Mouse (Mus musculus): ENCODE data around the gene Cyp2a4.
"Not testable (repeated sequence)": the region's sequence is repeated elsewhere in the genome, so short reads cannot be mapped to it uniquely, and the experiment has no call there.

Gene Cyp2a4

DNA sequence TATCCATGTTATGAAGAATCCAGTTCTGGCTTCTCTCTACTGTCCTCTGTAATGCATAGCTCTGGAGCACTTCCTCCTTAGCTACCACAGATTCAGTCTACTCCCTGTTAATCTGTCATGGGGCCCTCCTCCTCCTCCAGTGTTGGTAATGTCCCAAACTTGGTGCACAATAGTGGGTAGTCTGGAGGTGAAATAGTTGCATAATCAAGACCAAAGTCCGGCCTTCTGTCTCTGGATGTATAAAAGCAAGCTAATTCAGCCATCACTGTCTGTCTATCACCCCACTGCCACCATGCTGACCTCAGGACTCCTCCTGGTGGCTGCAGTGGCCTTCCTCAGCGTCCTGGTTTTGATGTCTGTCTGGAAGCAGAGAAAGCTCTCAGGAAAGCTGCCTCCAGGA, at the start of gene Cyp2a4:
Gene Cyp2a4, plus strand, starts transcription at position 244 of the 400 bp plus-strand sequence.
- DNase-seq: not testable (repeated sequence)

DNA sequence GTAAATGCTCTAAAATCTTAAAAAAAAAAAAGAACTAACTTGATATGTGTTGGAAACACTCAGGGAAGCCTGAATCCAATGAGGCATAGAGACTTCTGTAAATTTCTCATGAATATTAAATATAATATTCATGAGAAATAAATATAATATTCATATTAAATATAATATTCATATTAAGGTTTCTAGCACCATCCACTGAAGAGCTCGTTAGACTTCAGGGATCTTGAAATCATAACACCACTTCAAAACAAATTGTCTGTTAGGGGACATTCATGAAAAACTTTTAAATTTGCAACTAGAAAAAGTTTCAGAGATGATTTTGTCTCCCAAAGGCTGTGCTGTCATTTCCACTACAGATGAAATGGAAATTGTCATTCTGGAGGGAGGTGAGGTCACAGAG, 46.9 kb upstream of the Cyp2a4 start, which contains the start of gene Vmn1r184:
Gene Vmn1r184, plus strand, starts transcription at position 301 of the 400 bp plus-strand sequence.
- DNase-seq: not testable (repeated sequence)

GRCm38 (mm10) chr7:26303429-26304166, 3.4 kb upstream of the Cyp2a4 start:
- DNase-seq: not testable (repeated sequence)

DNA sequence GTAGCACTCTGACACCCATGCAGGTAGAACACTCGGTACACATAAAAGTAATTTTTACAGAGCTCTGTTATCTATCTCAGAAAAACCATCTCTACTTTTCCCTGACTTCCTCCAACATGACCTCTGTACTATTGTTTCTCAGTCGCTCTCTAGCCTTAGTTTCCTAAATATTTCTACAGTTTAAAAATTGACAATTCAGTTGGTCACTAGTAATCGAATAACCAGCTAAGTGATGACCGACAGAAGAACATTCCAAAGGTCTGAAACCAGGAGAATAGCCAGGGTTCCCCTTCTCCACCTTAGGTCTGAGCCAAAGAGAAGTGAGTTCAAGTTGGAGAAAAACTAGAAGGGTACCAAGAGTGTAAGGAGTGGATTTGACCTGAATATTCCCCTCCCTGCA, 4.8 kb downstream of the Cyp2a4 start:
- not testable (repeated sequence) for DNase-seq

DNA sequence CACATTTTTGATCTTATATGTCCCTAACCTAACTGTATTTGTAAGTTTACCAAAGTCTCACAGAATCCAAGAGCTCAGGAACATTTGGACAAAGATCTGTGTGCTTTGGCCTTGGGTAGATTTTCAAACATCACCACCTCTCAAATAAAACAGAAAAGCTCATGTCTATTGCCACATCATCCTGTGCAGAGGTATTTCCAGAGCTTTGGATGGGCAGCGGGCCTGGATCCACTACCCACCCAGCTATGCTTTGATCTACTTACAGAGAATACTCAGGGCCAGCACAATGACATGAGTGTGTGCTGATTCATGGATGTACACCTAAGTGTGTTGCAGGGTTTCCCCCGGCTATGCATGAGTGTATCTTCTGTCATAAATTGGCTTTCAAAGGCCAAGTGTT, 8.2 kb downstream of the Cyp2a4 start:
- not testable (repeated sequence) for DNase-seq

DNA sequence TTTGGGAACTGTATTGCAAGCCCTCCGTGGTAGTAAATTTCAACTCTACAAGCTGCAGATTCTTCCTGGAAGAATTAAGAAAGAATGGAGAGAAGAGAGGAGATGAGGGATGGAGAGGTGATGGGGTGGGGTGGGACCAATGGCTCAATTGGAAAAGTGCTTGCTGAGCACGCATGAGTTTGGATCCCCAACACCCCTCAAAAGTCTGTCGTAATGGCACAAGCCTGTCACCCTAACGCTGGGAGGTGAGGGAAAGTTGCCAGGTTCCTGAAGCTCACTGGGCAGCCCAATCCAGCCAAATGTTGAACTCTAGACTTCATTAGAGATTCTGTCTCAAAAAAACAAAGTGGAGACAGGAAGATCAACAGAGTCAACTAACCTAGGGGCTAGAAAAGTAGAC, 8.8 kb downstream of the Cyp2a4 start:
- not testable (repeated sequence) for DNase-seq

DNA sequence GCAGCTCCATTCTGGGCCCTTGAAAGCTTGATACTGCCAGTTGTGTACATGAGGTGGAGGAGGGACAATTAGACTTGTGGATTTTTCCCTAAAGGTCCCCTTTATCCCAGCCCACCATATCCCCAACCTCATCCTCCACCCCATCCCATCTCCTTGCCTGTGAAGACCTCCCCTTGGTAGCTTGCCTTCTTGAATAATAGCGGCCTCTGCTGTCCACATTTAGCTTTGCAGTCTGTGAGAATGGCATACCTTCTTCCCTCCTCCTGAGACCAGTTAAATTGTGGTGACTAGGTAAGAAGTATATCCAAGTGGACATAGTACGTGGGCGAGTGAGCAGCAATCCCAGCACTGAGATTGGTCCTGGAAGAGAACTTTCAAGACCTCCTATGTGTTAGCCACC, 13.4 kb downstream of the Cyp2a4 start:
- not testable (repeated sequence) for DNase-seq

DNA sequence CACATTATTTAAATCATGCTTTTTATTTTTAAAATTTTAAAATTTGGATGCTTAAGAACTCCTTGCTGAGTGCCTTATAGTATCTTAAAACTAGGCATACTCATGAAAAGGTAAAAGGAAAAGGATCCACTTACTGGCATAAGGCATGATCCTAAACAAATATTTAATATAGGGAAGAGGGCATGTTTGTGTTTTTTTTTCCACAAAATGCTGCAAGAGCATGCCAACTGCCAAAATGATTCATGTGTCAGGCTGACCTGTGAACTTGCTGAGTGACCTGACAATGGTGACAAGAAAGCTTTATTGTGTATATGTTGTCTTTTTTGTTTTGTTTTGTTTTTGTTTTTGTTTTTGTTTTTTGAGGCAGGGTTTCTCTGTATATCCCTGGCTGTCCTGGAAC, 43.2 kb downstream of the Cyp2a4 start:
- not testable (repeated sequence) for DNase-seq

GRCm38 (mm10) chr7:26352258-26352657, 45.3 kb downstream of the Cyp2a4 start:
- DNase-seq: not testable (repeated sequence)

DNA sequence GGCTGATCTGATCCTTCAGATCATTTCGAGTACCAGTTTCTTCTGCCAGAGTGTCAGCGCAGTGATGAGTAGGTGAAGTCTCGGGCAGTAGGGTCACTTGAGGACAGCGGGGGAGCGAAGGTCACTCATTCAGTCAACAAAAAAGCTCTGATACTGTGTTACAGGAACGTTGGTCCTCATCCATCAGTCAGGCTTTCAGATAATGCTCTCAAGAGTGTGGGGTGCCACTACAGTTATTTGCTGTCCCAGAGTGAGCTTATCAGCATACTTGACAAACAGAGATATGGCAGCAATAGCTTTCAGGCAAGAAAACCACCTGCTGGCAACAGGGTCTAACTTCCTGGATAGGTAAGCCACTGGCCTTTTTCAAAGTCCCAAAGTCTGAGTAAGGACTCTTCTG, 49.8 kb downstream of the Cyp2a4 start:
- DNase-seq: not testable (repeated sequence)
